Mouse (Mus musculus): ENCODE measurements around the gene Efl1. TPM values are rescaled to one million over a fixed set of nuclear protein-coding genes. Genes with fewer than 3 reads are reported as not detected.

Efl1 gene
- total RNA-seq, 2 experiments from 2014 or later, result 15.1 to 18.2 TPM

DNA sequence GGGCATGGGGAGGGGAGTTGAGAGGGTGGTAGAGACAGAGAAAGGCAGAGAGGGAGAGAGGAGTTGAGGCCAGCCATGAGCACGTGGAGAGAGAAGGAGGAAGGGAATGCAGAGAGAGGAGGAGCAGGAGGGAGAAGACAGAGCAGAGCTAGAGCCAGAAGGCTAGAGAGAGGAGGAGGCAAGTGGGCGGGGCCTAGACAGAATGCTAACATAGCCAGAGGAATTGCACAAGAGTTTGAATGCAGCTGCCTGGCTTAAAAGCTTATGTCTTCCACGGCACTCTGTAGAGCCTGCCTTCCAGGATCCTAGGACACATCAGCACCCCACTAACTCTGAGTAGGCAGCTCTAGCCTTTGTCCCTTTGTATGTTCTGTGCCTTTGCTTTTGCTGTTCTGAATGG lies 40.3 kb downstream of the Efl1 start:
- intact Hi-C loops (cut with DNase I), result no loop called here
- no peak for TF ChIP-seq CTCF (IDR thresholded peaks at IDR 0.05)
- Histone ChIP-seq H3K27ac (no peak overlapping the region), H3K4me3 (no peak overlapping the region)
- DNase-seq (ENCODE audit: extremely low spot score in 1 of 2, low spot score in 2 of 2), result no peak

DNA sequence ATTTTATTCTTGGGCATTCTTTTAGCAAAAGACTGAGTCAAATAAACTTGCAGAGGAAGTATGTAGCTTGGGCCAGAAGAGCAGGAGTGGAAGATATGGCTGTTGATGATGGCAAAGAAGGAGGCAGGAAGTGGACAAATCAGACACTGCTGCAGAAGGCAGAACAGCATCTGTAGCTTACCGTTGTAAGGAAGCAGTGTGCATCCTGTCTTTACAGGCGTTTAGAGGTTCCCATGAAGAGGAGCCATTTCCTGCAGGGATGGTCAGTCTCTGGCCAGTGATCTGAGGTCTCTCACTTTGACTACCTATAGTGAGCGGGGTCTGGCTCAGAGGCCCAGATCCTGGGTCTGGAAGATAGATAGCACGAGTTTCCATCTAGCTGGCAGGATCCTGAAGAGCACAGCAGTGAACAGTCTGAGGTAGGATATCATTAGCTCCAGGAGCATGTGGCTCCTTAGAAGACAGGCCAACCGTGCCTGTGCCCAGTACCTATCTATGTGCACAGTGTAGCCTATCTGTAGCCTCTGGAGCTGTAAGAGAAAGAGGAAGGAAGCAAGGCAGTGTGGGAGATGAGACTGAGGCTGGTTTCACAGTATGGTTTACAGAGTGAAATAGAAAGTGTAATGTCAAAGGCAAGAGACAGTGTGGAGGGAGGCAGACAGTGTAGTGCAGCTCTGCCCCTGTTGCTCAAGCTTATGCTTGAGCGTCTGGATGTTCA lies 42.8 kb downstream of the Efl1 start:
- no peak overlapping the region for H3K27ac ChIP-seq
- DNase-seq (ENCODE audit: extremely low spot score in 1 of 2, low spot score in 2 of 2), result no peak
- intact Hi-C loops (cut with DNase I), result no loop called here
- no peak for TF ChIP-seq CTCF (IDR thresholded peaks at IDR 0.05)
- no peak overlapping the region for H3K4me3 ChIP-seq

DNA sequence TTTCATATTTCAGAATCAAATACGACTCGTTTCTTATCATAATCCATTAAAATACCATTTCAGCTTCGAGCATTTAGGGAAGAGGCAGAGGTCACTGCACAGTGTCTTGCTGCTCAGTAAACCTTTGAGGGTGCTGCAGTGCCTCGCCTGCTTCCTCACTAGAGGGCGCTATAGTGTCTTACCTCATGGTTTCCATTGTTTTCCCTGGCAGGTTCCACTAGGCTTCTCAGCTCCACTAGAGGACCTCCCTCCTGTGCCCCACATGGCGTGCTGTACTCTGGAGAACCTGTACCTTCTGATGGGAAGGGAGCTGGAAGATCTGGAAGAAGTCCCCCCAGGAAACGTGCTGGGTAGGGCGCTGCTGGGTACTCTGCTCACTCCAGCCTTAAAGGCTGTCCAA lies 49.3 kb downstream of the Efl1 start:
- DNase-seq (ENCODE audit: extremely low spot score in 1 of 2, low spot score in 2 of 2), result no peak
- Histone ChIP-seq H3K27ac (no peak overlapping the region), H3K4me3 (no peak overlapping the region)
- intact Hi-C loops (cut with DNase I), result no loop called here
- peak; percentile 26 for TF ChIP-seq CTCF (IDR thresholded peaks at IDR 0.05)

- Histone ChIP-seq H3K4me3 (no peak overlapping the region), H3K27ac (no peak overlapping the region)
- no peak for TF ChIP-seq CTCF (IDR thresholded peaks at IDR 0.05)
- DNase-seq (ENCODE audit: extremely low spot score in 1 of 2, low spot score in 2 of 2), result no peak
- intact Hi-C loops (cut with DNase I), result no loop called here
Observed at GRCm38 (mm10) chr7:82698968-82699367, 50.6 kb downstream of the Efl1 start.

- TF ChIP-seq CTCF (IDR thresholded peaks at IDR 0.05), result no peak
- H3K27ac ChIP-seq, result no peak overlapping the region
- no peak for DNase-seq (ENCODE audit: extremely low spot score in 1 of 2, low spot score in 2 of 2)
- no peak overlapping the region for H3K4me3 ChIP-seq
- intact Hi-C loops (cut with DNase I), result no loop called here
Observed at GRCm38 (mm10) chr7:82702384-82703343, 54.2 kb downstream of the Efl1 start.

DNA sequence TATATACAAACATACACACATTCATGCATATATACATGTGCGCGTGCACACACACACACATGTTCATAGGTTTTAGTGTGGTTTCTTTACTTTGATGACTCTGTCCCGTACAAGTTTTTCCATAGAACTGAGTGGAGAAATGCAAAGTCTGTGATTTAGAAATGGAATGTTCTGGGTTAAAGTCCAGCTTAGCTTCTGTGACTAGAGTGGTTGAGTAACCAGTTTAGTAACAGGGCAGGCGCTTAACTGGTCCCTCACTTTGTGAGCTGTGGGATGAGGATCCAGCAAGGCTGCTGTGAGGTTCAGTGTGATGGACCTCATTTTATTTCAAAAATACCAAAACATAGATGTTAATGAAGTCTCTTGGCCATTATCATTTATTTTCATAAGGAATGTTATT lies 60.8 kb downstream of the Efl1 start:
- H3K27ac ChIP-seq, result no peak overlapping the region
- no peak overlapping the region for H3K4me3 ChIP-seq
- no peak for TF ChIP-seq CTCF (IDR thresholded peaks at IDR 0.05)
- no peak for DNase-seq (ENCODE audit: extremely low spot score in 1 of 2, low spot score in 2 of 2)
- intact Hi-C loops (cut with DNase I), result no loop called here

- Histone ChIP-seq H3K27ac (no peak overlapping the region), H3K4me3 (no peak overlapping the region)
- TF ChIP-seq CTCF (IDR thresholded peaks at IDR 0.05), result peak; percentile 79
- intact Hi-C loops (cut with DNase I), result loop anchor here (1.0 to 10.0 kb wide), 4 partner anchors 489 to 959 kb away; no protein-coding TSS in a partner anchor
- peak; percentile 37 to 49 for DNase-seq (ENCODE audit: extremely low spot score in 1 of 2, low spot score in 2 of 2)
Observed at GRCm38 (mm10) chr7:82715210-82715911, 66.9 kb downstream of the Efl1 start.

GRCm38 (mm10) chr7:82715912-82716601 lies 67.6 kb downstream of the Efl1 start:
- no peak for TF ChIP-seq CTCF (IDR thresholded peaks at IDR 0.05)
- intact Hi-C loops (cut with DNase I), result loop anchor here (1.0 to 10.0 kb wide), 5 partner anchors 151 to 959 kb away; partner anchors contain the start of gene Mex3b
- H3K4me3 ChIP-seq, result no peak overlapping the region
- DNase-seq (ENCODE audit: extremely low spot score in 1 of 2, low spot score in 2 of 2), result no peak
- no peak overlapping the region for H3K27ac ChIP-seq

DNA sequence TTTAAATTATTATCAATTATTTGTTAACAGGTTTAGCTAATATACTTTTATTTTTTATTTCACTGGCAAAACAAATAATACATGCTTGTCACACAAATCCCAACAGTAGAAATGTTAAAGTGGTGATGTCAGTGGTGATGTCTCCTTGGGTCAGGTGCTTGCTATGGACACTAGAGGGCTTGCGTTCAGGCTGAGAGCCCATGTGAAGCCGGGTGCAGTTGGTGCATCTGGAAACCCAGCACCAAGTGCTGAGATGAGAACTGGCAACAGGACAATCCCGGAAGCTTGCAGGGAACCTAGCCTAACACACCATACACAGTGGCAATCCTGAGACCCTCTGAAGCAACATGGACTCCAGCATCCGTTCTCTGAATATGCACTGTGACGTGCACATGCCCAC lies 70.9 kb downstream of the Efl1 start:
- H3K27ac ChIP-seq, result no peak overlapping the region
- no peak overlapping the region for H3K4me3 ChIP-seq
- peak; percentile 39 for TF ChIP-seq CTCF (IDR thresholded peaks at IDR 0.05)
- no peak for DNase-seq (ENCODE audit: extremely low spot score in 1 of 2, low spot score in 2 of 2)
- intact Hi-C loops (cut with DNase I), result loop anchor here (5.0 to 10.0 kb wide), 3 partner anchors 486 to 956 kb away; no protein-coding TSS in a partner anchor

- H3K4me3 ChIP-seq, result no peak overlapping the region
- no peak for DNase-seq (ENCODE audit: extremely low spot score in 1 of 2, low spot score in 2 of 2)
- H3K27ac ChIP-seq, result no peak overlapping the region
- intact Hi-C loops (cut with DNase I), result loop anchor here (5.0 to 10.0 kb wide), 3 partner anchors 485 to 955 kb away; no protein-coding TSS in a partner anchor
- no peak for TF ChIP-seq CTCF (IDR thresholded peaks at IDR 0.05)
Observed at GRCm38 (mm10) chr7:82719740-82720139, 71.3 kb downstream of the Efl1 start.

GRCm38 (mm10) chr7:82720501-82720900 lies 72.1 kb downstream of the Efl1 start:
- intact Hi-C loops (cut with DNase I), result no loop called here
- H3K27ac ChIP-seq, result no peak overlapping the region
- DNase-seq (ENCODE audit: extremely low spot score in 1 of 2, low spot score in 2 of 2), result no peak
- no peak overlapping the region for H3K4me3 ChIP-seq
- no peak for TF ChIP-seq CTCF (IDR thresholded peaks at IDR 0.05)
